Mouse (Mus musculus) heart, embryonic 12.5 days (tissue): ENCODE measurements around the gene Minos1. TPM values are rescaled to one million over a fixed set of nuclear protein-coding genes. Genes with fewer than 3 reads are reported as not detected.

Source experiments
- ATAC-seq: fragments of 200-750 bp; cut with Nextera tagmentation; 2 replicates; pipeline ENCODE4 v1.8.0; 2017; ENCODE audit warnings: moderate TSS enrichment, moderate library complexity; ENCODE audit not compliant: insufficient number of reproducible peaks, low FRiP score
- H3K27ac ChIP-seq: fragments of 300-500 bp; sonication (generic); 2 replicates; pipeline ENCODE4 v1.5.1; 2016; ENCODE audit warnings: mild to moderate bottlenecking, moderate library complexity; ENCODE audit not compliant: poor library complexity, severe bottlenecking
- H3K27me3 ChIP-seq: fragments of 300-500 bp; sonication (generic); replicated peaks from 2 replicates; pipeline ENCODE4 v1.6.1; 2016; ENCODE audit warnings: mild to moderate bottlenecking, moderate library complexity
- H3K36me3 ChIP-seq: fragments of 300-500 bp; sonication (generic); 2 replicates; pipeline ENCODE4 v1.6.1; 2016; ENCODE audit warnings: mild to moderate bottlenecking, moderate library complexity
- H3K4me1 ChIP-seq: fragments of 300-500 bp; sonication (generic); replicated peaks from 2 replicates; pipeline ENCODE4 v1.6.1; 2016; ENCODE audit warnings: mild to moderate bottlenecking
- H3K4me2 ChIP-seq: fragments of 300-500 bp; sonication (generic); 2 replicates; pipeline ENCODE4 v1.6.1; 2016; ENCODE audit warnings: mild to moderate bottlenecking, moderate library complexity
- H3K4me3 ChIP-seq: fragments of 300-500 bp; sonication (generic); 2 replicates; pipeline ENCODE4 v1.5.1; 2016; ENCODE audit warnings: mild to moderate bottlenecking
- H3K9ac ChIP-seq: fragments of 300-500 bp; sonication (generic); 2 replicates; pipeline ENCODE4 v1.6.1; 2016; ENCODE audit warnings: mild to moderate bottlenecking, moderate library complexity
- H3K9me3 ChIP-seq: fragments of 300-500 bp; sonication (generic); replicated peaks from 2 replicates; pipeline ENCODE4 v1.6.1; 2016; ENCODE audit warnings: mild to moderate bottlenecking, moderate library complexity
- WGBS: fragments of 180-500 bp; shearing (Covaris S2); methylation state at CpG from one replicate; pipeline ENCODE4 v1.1.7; 2016; 5-methylcytosine and 5-hydroxymethylcytosine counted together
- polyA plus RNA-seq: library from polyadenylated mRNA; unstranded; fragments of >200 nt; fragmentation: Nextera tagmentation; extraction: Ambion mirVana; gene quantifications from 2 replicates; pipeline ENCODE4 v1.2.1, GENCODE M21; 2016

Gene Minos1
- polyA plus RNA-seq, 1 experiment from 2014 or later: 719 TPM

DNA sequence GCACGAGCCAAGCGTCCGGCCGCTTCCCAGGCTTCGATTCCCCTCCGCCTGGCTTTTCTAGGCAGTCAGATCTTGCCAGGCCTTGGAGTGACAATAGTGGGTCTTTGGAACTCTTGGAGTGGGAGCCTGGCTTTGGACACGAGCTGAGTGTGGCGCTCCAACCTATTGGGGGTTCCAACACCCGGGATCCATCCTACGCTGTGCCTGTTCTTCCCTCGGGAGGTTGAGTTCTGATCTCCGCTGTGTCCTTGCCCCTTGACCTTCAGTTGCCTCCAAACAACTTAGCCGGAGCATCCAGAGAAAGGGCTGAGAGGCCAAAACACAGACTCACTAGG, 37.8 kb downstream of the Minos1 start:
- Histone ChIP-seq H3K27me3 (peaks cover 58% of the 10 kb centered on the region), H3K36me3 (no peaks in the 10 kb centered on the region), H3K27ac (no peak overlapping the region), H3K9ac (peak overlapping the region; percentile 76), H3K9me3 (0 out of 2 replicates have a peak, but pooled peaks cover 5% of the 10 kb centered on the region), H3K4me2 (peak overlapping the region; percentile 92), H3K4me1 (peaks cover 26% of the 10 kb centered on the region), H3K4me3 (peak overlapping the region; percentile 63)
- no peak for ATAC-seq
- WGBS: 24% methylated on average over 13 of the region's 13 CpGs

DNA sequence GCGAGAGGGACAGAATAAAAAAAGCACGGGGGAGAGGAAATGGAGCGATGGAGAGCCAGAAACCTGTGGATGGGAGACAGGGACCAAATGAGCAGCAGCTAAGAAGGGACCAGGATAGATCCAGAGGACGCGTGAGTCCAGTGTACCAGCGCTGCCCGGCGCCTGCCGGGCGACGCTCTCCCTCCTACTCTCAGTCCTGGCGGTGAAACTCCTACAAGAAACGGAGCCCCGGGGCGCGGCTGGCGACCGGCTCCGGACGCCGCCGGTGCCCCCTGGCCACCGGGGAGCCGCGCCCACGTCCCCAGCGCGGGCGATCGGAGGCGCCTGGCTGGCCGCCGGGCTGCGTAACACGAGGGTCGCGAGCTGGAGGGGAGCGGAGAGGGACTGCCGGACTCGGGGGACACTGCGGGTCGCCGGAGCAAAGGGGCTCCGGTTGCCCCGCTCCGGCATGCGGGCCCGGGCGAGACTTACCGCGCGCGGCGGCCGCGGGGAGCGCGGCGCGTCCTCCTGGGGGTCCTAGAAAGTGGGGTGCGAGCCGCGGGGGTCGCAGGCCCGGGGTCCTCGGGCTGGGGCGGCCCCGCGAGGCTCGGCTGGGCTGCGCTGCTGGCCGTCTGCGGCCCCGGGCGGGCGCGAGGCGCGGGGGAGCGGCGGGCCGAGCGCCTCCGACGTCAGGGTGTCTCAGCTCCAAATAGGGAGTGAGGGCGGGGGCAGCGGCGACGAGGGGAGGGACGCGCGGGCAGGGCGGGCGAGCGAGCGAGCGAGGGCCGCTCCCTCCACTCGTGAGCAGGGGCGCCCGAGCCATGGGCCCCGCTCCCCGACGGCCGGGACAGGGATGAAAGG, 38.3 kb downstream of the Minos1 start, which contains the start of gene Nbl1:
Gene Nbl1 (minus strand): TSS at position 638 of the 840 bp plus-strand sequence.
- Histone ChIP-seq H3K4me3 (peak within 1 kb of the TSS; percentile 63), H3K36me3 (no peaks in the 10 kb centered on the region), H3K9ac (peak within 1 kb of the TSS; percentile 76), H3K4me2 (peak within 1 kb of the TSS; percentile 92), H3K4me1 (peaks cover 26% of the 10 kb centered on the region), H3K9me3 (0 out of 2 replicates have a peak, but pooled peaks cover 5% of the 10 kb centered on the region), H3K27ac (no peak within 1 kb of the TSS), H3K27me3 (peaks cover 63% of the 10 kb centered on the region)
- ATAC-seq: peak; percentile 46; the same call in 1 of the 2 replicates
- under 1% methylated on average over 83 of the region's 105 CpGs for WGBS

DNA sequence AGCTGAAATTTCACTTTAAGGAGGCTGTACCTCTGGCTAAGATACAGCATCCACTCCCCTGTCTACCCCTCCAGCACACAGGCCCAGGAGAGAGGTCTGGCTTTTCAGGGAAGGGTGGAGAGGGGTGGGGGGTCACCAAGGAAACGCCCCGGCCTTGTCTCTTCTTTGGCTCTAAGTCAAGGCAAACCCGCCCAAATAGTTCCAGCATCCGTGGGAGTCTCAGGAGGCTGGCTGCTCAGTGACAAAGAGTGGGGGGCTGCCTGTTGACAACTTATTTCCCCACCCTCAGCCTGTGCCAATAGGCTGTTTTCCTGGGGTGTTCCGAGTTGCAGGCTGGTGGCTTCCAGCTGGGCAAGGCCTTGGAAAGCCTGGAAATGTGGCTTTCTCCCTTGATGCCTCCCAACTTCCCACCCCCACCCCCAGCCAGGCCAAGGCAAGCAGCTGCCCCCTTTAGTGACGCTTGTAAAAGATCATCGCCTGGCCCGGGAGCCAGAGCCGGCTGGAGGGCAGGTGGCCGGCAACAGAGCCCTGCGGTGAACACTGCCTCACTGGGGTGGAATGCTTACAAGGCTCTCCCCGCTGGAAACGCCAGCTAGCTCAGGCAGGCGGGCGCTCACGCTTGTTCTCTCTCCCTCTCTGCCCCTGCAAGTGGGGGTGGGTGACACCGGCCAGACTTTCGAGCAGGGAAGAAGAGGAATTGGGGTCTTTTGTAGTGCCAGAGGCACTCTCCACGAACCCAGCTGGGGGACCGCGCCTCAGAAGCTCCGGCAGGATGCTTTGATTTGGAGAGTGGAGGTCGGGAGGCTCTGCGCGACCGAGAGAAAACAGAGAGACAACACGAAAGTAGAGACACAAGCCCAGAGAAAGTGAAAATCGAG, 39.2 kb downstream of the Minos1 start:
- H3K4me1 ChIP-seq: peaks cover 26% of the 10 kb centered on the region
- WGBS: 6% methylated on average over 28 of the region's 28 CpGs
- peak overlapping the region; percentile 76 for H3K9ac ChIP-seq
- peak overlapping the region; percentile 63 for H3K4me3 ChIP-seq
- H3K9me3 ChIP-seq: 0 out of 2 replicates have a peak, but pooled peaks cover 5% of the 10 kb centered on the region
- ATAC-seq: no peak
- H3K36me3 ChIP-seq: no peaks in the 10 kb centered on the region
- peaks cover 71% of the 10 kb centered on the region for H3K27me3 ChIP-seq
- H3K27ac ChIP-seq: no peak overlapping the region
- peak overlapping the region; percentile 92 for H3K4me2 ChIP-seq

DNA sequence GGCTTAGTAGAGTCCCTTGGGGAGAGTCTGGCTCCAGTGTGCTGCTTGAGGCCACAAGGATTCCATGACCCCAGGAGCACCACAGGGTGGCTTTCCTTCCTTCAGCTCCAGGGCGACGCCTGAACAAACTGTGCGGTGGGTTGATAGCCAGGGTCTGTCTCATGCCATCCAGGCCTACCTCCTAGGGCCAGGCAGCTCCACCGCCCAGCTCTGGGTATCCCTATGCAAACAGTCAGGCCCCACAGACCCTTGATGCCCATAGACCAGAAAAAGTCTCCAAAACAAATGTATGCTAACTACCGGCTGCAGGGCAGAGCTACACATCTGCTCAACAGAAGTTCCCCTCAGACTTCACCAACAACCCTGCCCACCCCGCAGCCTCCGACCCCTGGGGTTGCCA, 39.8 kb downstream of the Minos1 start:
- no peak overlapping the region for H3K27ac ChIP-seq
- H3K4me1 ChIP-seq: peaks cover 26% of the 10 kb centered on the region

DNA sequence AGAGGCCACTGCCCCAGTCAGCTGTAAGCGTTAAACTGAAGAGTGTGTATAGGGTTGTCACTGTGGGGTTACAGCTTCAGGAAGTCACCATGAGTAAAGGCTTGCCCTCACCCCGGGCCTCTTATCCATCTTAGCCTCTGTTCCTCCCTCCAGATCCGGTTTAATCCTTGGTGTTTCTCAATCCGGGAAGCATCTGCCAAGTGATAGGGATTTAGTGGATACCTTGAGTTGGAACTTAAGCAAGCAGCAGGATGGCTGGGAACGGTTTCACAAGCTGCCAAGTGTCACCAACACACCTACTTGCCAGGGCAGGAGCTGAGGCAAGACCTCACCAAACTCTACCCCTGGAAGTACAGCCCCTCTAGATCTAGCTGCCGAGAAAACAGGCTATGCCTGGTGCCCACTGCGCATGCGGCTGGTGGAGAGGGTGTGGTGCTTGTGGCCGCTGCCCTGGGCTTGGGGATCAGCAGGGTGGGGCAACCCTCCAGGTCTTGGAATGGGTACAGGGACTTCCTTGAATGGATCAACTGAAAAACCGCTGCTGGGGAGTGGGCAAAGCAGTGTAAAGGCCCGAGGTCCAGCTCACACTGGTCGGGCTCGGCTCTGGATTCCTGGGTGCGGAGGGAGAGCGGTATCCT, 40.5 kb downstream of the Minos1 start:
- 59% methylated on average over 15 of the region's 15 CpGs for WGBS
- Histone ChIP-seq H3K9ac (no peak overlapping the region), H3K9me3 (0 out of 2 replicates have a peak, but pooled peaks cover 5% of the 10 kb centered on the region), H3K4me1 (peaks cover 26% of the 10 kb centered on the region), H3K36me3 (no peaks in the 10 kb centered on the region), H3K27me3 (peaks cover 76% of the 10 kb centered on the region), H3K27ac (no peak overlapping the region), H3K4me3 (no peak overlapping the region), H3K4me2 (no peak overlapping the region)
- ATAC-seq: no peak

More for the DNA sequence above, 39.8 kb downstream of the Minos1 start:
- no peak for ATAC-seq
- no peak overlapping the region for H3K4me3 ChIP-seq
- no peaks in the 10 kb centered on the region for H3K36me3 ChIP-seq
- 49% methylated on average over 7 of the region's 7 CpGs for WGBS
- peaks cover 71% of the 10 kb centered on the region for H3K27me3 ChIP-seq
- 0 out of 2 replicates have a peak, but pooled peaks cover 5% of the 10 kb centered on the region for H3K9me3 ChIP-seq
- H3K9ac ChIP-seq: no peak overlapping the region
- no peak overlapping the region for H3K4me2 ChIP-seq

DNA sequence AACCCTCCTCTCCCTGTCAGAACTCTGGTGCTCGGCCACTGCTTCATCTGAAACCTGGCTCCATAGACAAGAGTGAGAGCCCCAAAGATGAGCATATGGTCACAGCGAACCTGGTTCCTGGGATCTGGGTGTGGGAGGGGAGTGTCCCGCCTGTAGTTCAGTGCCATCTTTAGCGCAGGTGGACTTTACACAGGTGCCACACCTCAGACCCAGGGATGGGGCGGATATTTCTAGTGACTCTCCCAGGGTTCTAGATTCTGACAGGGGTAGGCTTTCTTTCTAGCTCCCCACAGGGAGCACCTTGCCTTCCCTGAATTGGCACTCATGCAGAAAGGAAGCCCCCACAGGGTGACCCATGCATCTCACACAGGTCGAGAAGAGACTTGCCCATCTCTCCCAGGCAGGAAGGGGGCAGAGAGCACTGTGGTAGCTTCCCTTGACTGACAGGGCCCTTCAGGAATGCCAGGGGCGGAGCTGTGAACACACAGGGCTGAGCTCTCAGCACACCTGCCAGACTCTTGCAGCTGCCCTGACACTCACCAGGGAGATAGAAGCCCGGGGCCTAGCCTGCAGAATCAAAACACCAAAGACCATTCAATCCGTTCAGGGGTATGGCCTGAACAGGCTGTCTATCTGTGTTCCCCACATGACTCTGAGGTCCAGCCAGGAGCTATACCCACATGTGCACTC, 41.8 kb downstream of the Minos1 start:
- 41% methylated on average over 9 of the region's 9 CpGs for WGBS
- Histone ChIP-seq H3K9me3 (no peaks in the 10 kb centered on the region), H3K4me3 (no peak overlapping the region), H3K36me3 (no peaks in the 10 kb centered on the region), H3K4me1 (peaks cover 26% of the 10 kb centered on the region), H3K9ac (no peak overlapping the region), H3K27me3 (peaks cover 84% of the 10 kb centered on the region), H3K4me2 (no peak overlapping the region), H3K27ac (no peak overlapping the region)
- no peak for ATAC-seq

DNA sequence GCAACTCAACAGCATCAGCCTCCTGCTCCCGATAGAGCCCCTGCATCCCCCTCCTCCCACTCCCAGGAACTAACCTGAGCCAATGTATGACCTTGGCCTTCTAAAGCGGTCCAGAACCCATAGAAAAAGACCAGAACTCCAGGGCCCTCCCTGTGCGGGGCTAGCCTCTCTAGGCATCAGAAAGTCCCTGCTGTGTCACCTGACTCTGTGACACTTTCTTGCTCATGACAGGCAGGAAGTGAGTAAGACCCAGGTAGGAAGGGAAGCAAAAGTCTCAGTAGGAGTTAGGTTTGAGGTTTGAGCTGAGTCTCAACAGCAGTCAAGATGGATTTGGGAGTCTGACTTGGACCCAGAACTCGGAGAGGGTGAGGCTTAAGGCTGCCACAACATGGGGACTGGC, 43.9 kb downstream of the Minos1 start:
- no peaks in the 10 kb centered on the region for H3K9me3 ChIP-seq
- no peak overlapping the region for H3K27ac ChIP-seq
- no peak overlapping the region for H3K4me2 ChIP-seq
- 58% methylated on average over 4 of the region's 4 CpGs for WGBS
- H3K9ac ChIP-seq: no peak overlapping the region
- peaks cover 82% of the 10 kb centered on the region for H3K27me3 ChIP-seq
- H3K36me3 ChIP-seq: no peaks in the 10 kb centered on the region
- H3K4me3 ChIP-seq: no peak overlapping the region
- peaks cover 28% of the 10 kb centered on the region for H3K4me1 ChIP-seq
- no peak for ATAC-seq

DNA sequence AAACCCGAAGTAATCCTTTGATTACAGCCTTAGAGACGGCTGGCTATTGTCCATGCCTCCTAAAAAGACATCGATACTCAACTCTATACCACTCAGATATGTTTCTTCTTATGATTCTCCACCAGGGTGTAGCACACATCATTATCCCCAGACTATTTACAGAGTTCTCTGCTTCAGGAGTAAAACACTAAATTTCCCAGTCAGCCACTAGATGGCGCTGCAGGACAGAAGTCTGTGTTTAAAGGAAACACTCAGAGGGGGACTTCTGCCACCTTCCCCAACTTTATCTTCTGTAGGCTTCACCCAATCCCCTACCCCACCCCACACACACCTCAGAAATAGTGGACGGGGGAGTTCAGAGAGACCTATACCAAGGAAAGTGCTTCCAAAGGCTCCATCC, 44.9 kb downstream of the Minos1 start:
- no peaks in the 10 kb centered on the region for H3K36me3 ChIP-seq
- no peak overlapping the region for H3K4me2 ChIP-seq
- no peaks in the 10 kb centered on the region for H3K9me3 ChIP-seq
- H3K27ac ChIP-seq: no peak overlapping the region
- H3K4me1 ChIP-seq: peaks cover 20% of the 10 kb centered on the region
- 16% methylated on average over 5 of the region's 5 CpGs for WGBS
- peaks cover 81% of the 10 kb centered on the region for H3K27me3 ChIP-seq
- no peak overlapping the region for H3K4me3 ChIP-seq
- no peak overlapping the region for H3K9ac ChIP-seq
- no peak for ATAC-seq

DNA sequence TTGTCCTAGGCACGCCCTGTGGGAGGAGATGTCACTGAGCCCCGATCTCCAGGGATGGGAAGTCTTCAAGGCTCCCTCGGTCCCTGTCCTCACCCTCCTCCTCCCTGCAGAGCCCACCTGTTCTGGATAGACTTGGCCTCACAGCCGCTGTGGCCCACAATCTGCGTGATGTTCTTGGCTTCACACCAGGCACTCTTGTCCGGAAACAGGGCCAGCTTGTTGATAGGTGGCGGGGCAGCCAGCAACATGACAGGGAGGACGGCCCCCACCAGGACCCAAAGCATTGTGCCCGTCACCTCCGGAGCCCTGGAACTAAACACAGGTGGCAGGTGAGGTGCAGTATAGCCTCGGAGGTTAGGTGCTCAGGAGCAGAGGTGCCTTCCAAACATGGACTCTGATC, 45.6 kb downstream of the Minos1 start:
- no peak overlapping the region for H3K4me3 ChIP-seq
- no peaks in the 10 kb centered on the region for H3K9me3 ChIP-seq
- no peaks in the 10 kb centered on the region for H3K36me3 ChIP-seq
- H3K9ac ChIP-seq: no peak overlapping the region
- no peak overlapping the region for H3K27ac ChIP-seq
- H3K4me1 ChIP-seq: peaks cover 20% of the 10 kb centered on the region
- peaks cover 75% of the 10 kb centered on the region for H3K27me3 ChIP-seq
- ATAC-seq: no peak
- 57% methylated on average over 11 of the region's 11 CpGs for WGBS
- no peak overlapping the region for H3K4me2 ChIP-seq

DNA sequence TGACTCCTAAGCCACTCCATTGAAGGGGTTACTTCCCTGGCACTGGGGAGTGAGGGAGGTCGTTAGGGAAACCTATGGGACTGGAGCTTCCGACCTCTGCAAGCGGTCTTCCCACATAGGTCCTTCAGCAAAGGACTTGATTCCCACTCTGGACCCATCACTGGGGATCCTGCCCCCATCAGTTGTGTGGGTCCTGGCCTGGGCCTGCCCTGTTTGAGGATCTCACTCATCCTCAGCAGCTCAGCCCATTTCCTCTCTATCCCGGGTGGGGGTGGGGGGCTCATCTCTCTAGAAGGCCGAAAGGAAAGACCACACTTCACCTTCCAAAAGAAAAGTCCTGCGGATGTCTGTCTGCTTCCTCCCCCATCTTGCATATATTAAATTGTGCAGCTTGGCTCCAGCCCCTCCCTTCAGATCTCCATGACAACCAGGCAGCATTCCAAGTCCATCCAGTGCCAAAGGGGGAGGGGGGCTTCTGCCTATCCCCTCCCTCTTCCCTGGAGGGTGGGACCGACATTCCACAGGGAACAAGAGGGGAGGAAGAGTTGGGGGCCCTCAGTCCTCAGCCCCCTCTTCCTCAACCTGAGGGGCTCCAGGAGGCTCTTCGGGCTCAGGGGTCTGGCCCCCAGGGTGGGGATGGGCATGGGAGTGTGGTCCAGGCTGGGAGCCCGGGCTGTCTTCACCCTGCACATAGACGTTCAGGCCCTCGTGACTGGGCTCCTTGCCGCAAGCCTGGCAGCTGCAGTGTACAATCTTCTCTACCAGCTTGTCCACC, 47.9 kb downstream of the Minos1 start:
- H3K27ac ChIP-seq: no peak overlapping the region
- H3K9ac ChIP-seq: no peak overlapping the region
- H3K36me3 ChIP-seq: no peaks in the 10 kb centered on the region
- no peak overlapping the region for H3K4me3 ChIP-seq
- 42% methylated on average over 12 of the region's 12 CpGs for WGBS
- no peaks in the 10 kb centered on the region for H3K9me3 ChIP-seq
- H3K27me3 ChIP-seq: peaks cover 60% of the 10 kb centered on the region
- H3K4me1 ChIP-seq: peaks cover 10% of the 10 kb centered on the region
- 0 out of 2 replicates have a peak, but pooled peaks have one; percentile 35 for ATAC-seq
- H3K4me2 ChIP-seq: 0 out of 2 replicates have a peak overlapping the region, but pooled peaks have one; percentile 9
